Mouse (Mus musculus) splenic B cell, adult 2 months (primary cell): ENCODE results near the gene 2810021J22Rik.
"Not testable (repeated sequence)": the region's sequence is repeated elsewhere in the genome, so short reads cannot be mapped to it uniquely, and the experiment has no call there.

Experiments used
- DNase-seq: peaks from one replicate; pipeline ENCODE4 v3.0.0-alpha.2; 2011; ENCODE audit warnings: low read depth, low spot score
- H3K27me3 ChIP-seq: 2 replicates; pipeline ENCODE4 v1.6.1; 2012; ENCODE audit warnings: mild to moderate bottlenecking, low read length, moderate library complexity, mixed read lengths; ENCODE audit not compliant: control insufficient read depth, poor library complexity, insufficient read depth, severe bottlenecking
- H3K36me3 ChIP-seq: 2 replicates; pipeline ENCODE4 v1.6.1; 2012; ENCODE audit warnings: mild to moderate bottlenecking, low read length, moderate library complexity, mixed read lengths; ENCODE audit not compliant: control insufficient read depth, poor library complexity, insufficient read depth, severe bottlenecking

Gene 2810021J22Rik

DNA sequence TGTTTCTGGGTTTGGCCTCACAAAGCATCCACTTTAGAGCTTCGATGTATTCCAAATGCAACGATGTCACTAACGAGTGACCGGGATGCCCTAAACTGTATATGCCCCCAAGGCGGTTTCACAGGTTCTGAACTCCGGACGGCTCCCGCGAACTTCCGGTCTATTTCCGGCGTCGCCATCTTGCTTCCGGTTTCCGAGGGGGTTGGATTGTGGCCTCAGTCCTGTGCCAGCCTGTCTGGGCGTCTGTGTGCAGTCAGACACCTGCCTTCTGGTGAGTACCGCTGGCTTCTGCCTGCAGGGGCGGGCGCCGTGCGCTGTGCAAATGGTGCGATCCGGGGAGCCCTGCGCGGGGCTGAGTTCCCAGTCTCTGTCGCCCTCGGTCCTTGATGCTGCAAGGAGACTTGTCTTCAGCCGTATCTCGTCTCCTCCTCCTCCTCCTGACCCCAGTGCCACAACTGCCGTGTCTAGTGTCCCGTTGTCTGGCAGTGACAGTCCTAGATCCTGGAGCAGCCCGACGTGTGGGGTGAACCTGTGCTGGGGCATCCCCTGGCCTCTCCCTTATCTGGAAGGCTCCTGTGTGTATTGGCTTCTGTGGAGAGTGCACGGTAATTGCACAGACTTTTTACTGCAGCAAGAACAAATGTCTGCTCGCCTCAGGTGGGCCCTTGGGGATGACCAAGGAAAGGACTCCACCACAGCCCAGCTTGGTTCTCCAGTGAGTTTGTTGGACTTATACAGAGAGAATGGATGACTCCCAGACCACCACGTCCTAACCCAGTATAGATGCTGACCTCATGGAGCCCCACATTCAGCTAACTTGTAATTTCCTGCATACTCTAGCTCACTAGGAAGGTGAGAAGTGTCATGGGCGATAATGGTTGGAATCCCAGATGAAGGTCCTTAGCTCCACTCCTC lies at the start of gene 2810021J22Rik:
TSS of gene 2810021J22Rik (plus strand) at position 178 of the 915 bp plus-strand sequence.
- no peaks in the 10 kb centered on the region for H3K36me3 ChIP-seq
- H3K27me3 ChIP-seq: no peaks in the 10 kb centered on the region
- peak; percentile 81 for DNase-seq

DNA sequence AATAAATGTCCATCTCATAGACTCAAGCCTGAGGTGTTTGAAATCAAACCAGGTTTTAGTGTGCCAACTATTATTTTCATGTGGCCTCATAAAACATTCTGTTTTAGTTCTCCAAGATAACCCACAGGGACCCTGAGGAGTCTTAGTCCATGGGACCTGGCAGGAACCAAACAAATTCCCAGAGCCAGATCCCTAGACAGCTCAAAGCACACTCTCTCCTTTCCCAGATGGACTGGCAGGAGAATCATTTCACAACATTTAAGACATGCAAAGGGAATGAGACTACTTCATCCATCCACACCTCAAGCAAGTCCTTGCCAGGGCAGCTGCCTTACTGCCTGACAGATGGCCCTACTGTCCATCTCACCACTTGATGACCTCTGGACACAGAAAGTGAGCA lies 38.1 kb upstream of the 2810021J22Rik start, which contains the start of gene Olfr312:
TSS of gene Olfr312 (plus strand) at position 301 of the 400 bp plus-strand sequence.
- not testable (repeated sequence) for H3K27me3 ChIP-seq, H3K36me3 ChIP-seq, DNase-seq

DNA sequence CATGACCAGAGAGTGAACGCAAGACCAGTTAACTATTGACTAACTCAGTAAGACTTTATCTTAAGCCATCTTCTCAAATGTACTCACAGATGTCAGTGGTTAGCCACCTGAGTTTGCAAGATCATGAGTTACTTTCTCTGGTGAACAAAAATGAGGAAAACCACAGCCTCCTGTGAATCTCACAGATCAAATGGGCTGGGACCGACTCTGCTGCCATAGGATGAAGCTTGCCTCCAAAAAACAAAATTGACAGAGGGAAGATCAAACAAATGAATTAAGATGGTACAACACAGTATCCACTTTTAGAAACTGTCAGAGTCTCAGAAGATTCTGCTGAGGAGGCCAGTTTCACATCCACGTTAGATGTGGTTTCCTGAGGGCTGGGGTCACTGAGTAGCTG lies 37.3 kb upstream of the 2810021J22Rik start:
- Histone ChIP-seq H3K27me3 (no peaks in the 10 kb centered on the region), H3K36me3 (no peaks in the 10 kb centered on the region)
- no peak for DNase-seq

- not testable (repeated sequence) for H3K27me3 ChIP-seq, DNase-seq, H3K36me3 ChIP-seq
Observed at GRCm38 (mm10) chr11:58832541-58832940, 34.5 kb upstream of the 2810021J22Rik start.

GRCm38 (mm10) chr11:58838951-58839350 lies 28.1 kb upstream of the 2810021J22Rik start, which contains the start of gene Olfr311:
TSS of gene Olfr311 (plus strand) at chr11:58839251.
- H3K36me3 ChIP-seq, H3K27me3 ChIP-seq, DNase-seq: not testable (repeated sequence)

- no peaks in the 10 kb centered on the region for H3K27me3 ChIP-seq
- DNase-seq: peak; percentile 98
- 0 out of 2 replicates have a peak, but pooled peaks cover 2% of the 10 kb centered on the region for H3K36me3 ChIP-seq
Observed at GRCm38 (mm10) chr11:58846919-58847461, 20.0 kb upstream of the 2810021J22Rik start, which contains the start of gene Gm12258. TSS of gene Gm12258 (plus strand) at chr11:58847158.

DNA sequence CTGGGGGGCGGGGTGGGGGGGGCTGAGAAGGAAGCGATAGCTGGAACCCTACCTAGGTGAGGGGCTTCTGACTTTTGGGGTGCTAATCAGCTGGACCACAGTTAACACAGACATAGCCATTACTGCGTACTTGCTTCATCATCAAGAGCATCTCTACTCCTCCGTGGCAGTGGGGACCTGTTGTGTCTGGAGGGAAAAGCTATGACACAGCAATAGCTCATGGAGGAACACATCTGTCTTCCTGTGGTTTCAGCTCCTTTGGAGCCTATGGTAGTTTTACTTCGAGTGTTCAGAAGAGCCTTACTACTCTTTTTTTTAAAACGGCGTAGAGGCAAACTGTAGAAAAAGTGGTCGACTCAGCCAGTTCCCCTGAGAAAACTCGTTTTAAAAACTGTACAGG lies 19.4 kb upstream of the 2810021J22Rik start:
- DNase-seq: peak; percentile 7
- no peaks in the 10 kb centered on the region for H3K27me3 ChIP-seq
- H3K36me3 ChIP-seq: 0 out of 2 replicates have a peak, but pooled peaks cover 2% of the 10 kb centered on the region

DNA sequence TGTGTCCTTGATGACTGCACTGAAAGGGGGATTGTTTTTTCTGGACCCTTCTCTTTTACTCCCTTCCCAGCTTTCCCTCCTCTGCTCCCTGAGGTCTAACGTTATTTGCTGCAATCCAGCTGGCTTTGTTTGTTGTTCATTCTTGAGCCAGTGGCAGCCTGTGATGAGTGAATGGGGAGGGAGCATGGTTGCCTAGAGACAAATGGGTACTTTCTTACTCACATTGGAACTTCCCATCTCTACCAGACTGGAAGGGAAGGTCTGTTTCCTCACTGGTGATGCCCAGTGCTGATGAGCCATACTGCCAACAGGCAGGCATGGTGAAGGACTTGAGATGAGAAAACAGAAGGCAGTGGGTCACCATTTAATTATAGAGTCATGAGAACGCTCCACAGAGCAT lies 17.3 kb upstream of the 2810021J22Rik start:
- Histone ChIP-seq H3K27me3 (no peaks in the 10 kb centered on the region), H3K36me3 (peaks cover 6% of the 10 kb centered on the region; the same call in 1 of the 2 replicates)
- no peak for DNase-seq

DNA sequence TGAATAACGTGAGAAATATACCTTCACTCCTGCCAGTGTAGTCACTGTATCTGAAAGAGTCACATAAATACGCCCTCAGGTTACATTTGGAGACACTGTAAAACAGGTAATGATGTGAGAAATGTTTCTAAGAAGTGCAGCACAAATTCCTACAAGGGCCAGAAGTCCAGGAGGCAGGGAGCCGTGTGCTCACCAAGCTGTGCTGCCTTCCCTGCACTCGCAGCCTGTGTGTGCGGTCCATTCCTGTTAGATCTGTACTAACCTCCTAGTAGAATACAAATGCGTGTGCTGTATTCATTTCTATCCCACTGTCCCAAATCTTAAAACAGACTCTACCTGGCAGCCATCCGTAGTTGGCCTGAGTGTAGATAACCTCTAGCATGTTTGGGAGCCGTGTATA lies 6.3 kb upstream of the 2810021J22Rik start:
- Histone ChIP-seq H3K27me3 (no peaks in the 10 kb centered on the region), H3K36me3 (peaks cover 13% of the 10 kb centered on the region)
- no peak for DNase-seq

GRCm38 (mm10) chr11:58867954-58868330 lies 926 bp downstream of the 2810021J22Rik start:
- H3K36me3 ChIP-seq: no peaks in the 10 kb centered on the region
- no peak for DNase-seq

DNA sequence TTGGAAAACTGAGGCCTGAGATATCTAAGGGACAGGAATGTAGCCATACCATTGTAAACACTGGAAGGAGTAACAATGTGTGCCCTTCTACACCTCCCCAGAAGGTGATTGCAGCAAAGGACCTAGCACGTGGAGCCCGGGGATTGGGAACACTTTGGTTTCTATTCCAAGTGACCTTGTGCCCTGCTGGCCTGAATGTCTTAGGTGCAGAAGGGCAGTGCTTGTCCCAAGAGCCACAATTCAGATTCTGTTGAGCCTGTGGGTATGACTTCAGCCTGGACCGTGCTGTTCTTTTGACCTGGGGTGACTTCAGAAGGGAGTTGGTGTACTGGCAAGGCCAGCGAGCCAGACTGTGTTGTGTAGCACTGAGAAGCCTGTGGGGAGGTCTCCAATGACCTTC lies 3.9 kb downstream of the 2810021J22Rik start:
- no peak for DNase-seq
- no peaks in the 10 kb centered on the region for H3K27me3 ChIP-seq
- H3K36me3 ChIP-seq: no peaks in the 10 kb centered on the region

More at GRCm38 (mm10) chr11:58867954-58868330, 926 bp downstream of the 2810021J22Rik start:
- no peaks in the 10 kb centered on the region for H3K27me3 ChIP-seq

DNA sequence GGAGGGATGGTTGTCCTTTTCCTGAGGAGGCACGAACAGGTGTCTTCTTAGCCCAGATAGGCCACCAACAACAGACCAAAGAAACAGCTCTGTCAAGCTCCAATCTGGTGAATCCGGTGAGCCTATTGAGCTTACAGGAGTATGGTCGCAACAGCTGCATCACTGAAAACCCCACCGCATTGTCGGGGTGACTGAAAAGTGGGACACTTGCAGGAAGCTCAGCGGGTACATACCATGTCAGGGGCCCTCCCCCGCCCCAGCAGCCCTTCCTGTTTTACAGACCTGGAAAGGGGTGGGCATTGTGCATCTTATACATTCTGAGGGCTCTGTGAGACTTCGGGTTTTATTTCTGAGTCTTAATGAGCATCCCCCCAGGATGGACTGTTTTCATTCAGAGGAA lies 16.7 kb downstream of the 2810021J22Rik start:
- Histone ChIP-seq H3K36me3 (peaks cover 11% of the 10 kb centered on the region; the same call in 1 of the 2 replicates), H3K27me3 (no peaks in the 10 kb centered on the region)
- DNase-seq: no peak

DNA sequence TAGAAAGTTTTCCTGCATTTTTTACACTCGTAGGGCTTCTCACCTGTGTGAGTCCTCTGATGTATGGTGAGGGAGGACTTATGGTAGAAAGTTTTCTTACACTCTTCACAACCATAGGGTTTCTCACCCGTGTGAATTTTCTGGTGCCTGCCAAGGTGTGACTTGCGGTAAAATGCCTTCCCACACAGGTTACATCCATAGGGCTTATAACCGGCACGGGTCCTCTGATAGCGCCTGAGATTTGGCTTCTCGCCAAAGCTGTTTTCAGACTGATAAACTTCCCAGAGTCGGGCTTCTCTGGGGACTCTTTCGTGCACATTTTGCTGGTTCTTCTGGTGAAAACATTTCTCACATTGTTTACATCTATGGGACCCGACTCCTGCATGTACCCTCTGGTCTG lies 23.5 kb downstream of the 2810021J22Rik start:
- Histone ChIP-seq H3K36me3 (peaks cover 19% of the 10 kb centered on the region; the same call in 1 of the 2 replicates), H3K27me3 (no peaks in the 10 kb centered on the region)
- DNase-seq: no peak

DNA sequence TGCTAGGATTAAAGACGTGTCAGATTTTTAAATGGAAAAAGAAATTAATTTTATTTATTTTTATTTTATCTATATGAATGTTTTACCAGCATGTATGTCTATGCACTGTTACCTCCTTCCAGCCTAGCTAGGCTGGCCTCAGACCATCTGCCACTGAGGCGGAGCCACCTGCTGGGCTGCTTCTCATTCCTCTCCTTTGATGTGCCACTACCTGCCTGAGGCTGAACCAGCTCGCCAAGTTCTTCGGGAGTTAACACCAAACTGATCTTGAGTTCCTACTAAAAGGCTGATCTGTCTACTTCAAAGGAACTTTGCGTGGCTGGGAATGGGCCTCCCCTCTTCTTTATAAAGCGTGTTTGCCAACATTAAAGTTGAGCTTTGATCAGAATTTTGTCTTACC lies 27.4 kb downstream of the 2810021J22Rik start:
- no peak for DNase-seq
- Histone ChIP-seq H3K27me3 (no peaks in the 10 kb centered on the region), H3K36me3 (peaks cover 23% of the 10 kb centered on the region; the same call in 1 of the 2 replicates)

DNA sequence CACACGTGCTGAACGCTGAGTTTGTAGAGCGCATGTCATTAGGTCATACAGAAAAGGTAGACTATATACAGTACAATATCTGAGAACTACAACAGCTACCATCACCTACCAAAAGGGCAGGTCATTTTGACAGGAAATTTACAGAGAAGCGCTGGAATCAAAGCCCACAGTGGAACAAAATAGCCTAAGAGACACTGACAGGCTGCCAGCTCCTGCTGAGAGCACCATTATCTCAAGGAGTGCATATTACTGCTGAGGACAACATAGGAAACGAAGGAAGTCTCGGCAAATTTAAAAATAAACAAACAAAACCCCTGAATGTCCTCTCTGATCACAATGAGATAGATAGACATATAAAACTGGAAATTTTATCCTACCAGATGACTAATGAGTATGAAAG lies 30.5 kb downstream of the 2810021J22Rik start:
- Histone ChIP-seq H3K36me3 (peaks cover 17% of the 10 kb centered on the region; the same call in 1 of the 2 replicates), H3K27me3 (no peaks in the 10 kb centered on the region)
- DNase-seq: no peak
